Mouse (Mus musculus) A20 (cell line): ENCODE measurements around the gene Olfr1094.

Source experiments
- DNase-seq: peaks from one replicate; pipeline ENCODE4 v3.0.0-alpha.2; 2011; ENCODE audit warnings: low read depth, low spot score

The Olfr1094 gene

GRCm38 (mm10) chr2:86824363-86824762 lies at the start of gene Olfr1094:
Olfr1094 (plus strand) TSS chr2:86824663.
- no peak for DNase-seq

- DNase-seq: no peak
Observed at GRCm38 (mm10) chr2:86782179-86782578, 42.3 kb upstream of the Olfr1094 start, which contains the start of gene Olfr1093. Olfr1093 (plus strand) TSS chr2:86782479.

GRCm38 (mm10) chr2:86809918-86810317 lies 14.5 kb upstream of the Olfr1094 start, which contains the start of gene Olfr141:
Olfr141 (minus strand) TSS chr2:86810018.
- no peak for DNase-seq

- no peak for DNase-seq
Observed at GRCm38 (mm10) chr2:86851596-86851995, 27.1 kb downstream of the Olfr1094 start, which contains the start of gene Olfr1095. Olfr1095 (minus strand) TSS chr2:86851696.

- DNase-seq: no peak
Observed at GRCm38 (mm10) chr2:86874702-86875101, 50.2 kb downstream of the Olfr1094 start, which contains the start of gene Gm13723. Gm13723 (minus strand) TSS chr2:86874802.
